8 mouse cellular contexts compared by ENCODE assay signal in the genomic region with DNA sequence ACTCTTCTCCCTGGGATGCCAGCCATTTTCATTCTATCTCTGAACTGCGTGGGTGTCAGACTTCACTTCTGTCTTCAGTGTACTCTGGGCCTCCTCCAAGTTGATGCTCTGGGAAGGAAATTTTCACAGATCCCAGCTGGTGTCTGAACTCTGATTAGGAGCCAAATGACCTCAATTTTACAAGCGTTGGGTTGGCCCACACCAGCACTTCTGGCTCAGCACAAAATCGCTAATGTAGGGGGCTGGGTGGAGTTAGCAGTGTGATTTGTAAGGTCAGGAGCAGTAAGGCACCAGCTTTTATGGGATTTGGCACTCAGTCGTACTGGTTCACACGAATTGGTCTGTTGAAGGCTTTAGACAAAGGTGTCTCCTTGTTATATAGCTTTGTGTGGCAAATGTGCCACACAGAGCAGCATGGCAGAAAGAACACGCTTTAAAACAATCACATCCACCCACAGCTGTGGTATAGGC.
A peak's percentile ranks its signal among the peaks of the same experiment; 100 is the strongest.
DNase-seq lines count a peak whose midpoint lies in the region; ATAC-seq and TF ChIP-seq lines count a peak whose summit lies in the region.

No protein-coding gene starts in this region.

- ATAC-seq in kidney, embryonic 14.5 days (ENCODE audit: low FRiP score, low TSS enrichment): peak; percentile 81; the same call in 1 of the 2 replicates
- peak; percentile 69; the same call in 1 of the 2 replicates for ATAC-seq in neural tube, embryonic 14.5 days (ENCODE audit: low read depth)

- no peak for TF ChIP-seq POLR2A in brain, embryonic 14.5 days (IDR thresholded peaks at IDR 0.05; ENCODE audit: borderline replicate concordance, extremely low read depth, insufficient read depth, insufficient read length, poor library complexity, severe bottlenecking)

- intact Hi-C loops in gastrocnemius, postnatal 14 days (cut with DNase I; ENCODE audit: low total_unique reads): no loop called here

- no peaks in the 10 kb centered on the region for H3K4me1 ChIP-seq in kidney, embryonic 14.5 days (ENCODE audit: control insufficient read depth, insufficient read depth, low read length)
- H3K4me1 ChIP-seq in neural tube, embryonic 14.5 days (ENCODE audit: control insufficient read depth, insufficient read depth, low read length): no peaks in the 10 kb centered on the region

- no peak overlapping the region for H3K4me2 ChIP-seq in kidney, embryonic 14.5 days (replicated peaks; ENCODE audit: low read depth, low read length)
- no peak overlapping the region for H3K4me2 ChIP-seq in neural tube, embryonic 14.5 days (ENCODE audit: low read depth, low read length)

- TF ChIP-seq CTCF in brain, embryonic 14.5 days (IDR thresholded peaks at IDR 0.05; ENCODE audit: borderline replicate concordance, extremely low read depth, insufficient read depth, insufficient read length): no peak

- H3K36me3 ChIP-seq in kidney, embryonic 14.5 days (ENCODE audit: control insufficient read depth, insufficient read depth, low read length): no peaks in the 10 kb centered on the region
- no peaks in the 10 kb centered on the region for H3K36me3 ChIP-seq in neural tube, embryonic 14.5 days (ENCODE audit: control insufficient read depth, insufficient read depth, low read length)

- WGBS in kidney, embryonic 14.5 days: 17% methylated on average over 6 of the region's 6 CpGs
- WGBS in neural tube, embryonic 14.5 days: 32% methylated on average over 6 of the region's 6 CpGs

- DNase-seq in adrenal gland, adult (ENCODE audit: inconsistent age in 2 of 2, low spot score in 1 of 2): peak; percentile 15 to 39
- DNase-seq in adrenal gland, postnatal 4 days (ENCODE audit: low spot score in 2 of 2): no peak
- peak; percentile 87 for DNase-seq in brain, embryonic 14.5 days (ENCODE audit: low read depth)
- peak; percentile 56 for DNase-seq in gastrocnemius, postnatal 14 days
- DNase-seq in layer of hippocampus, adult 8-10 months (ENCODE audit: low spot score in 2 of 2): no peak
- no peak for DNase-seq in left cerebral cortex, adult 9 months (ENCODE audit: low spot score in 2 of 2)

- H3K9me3 ChIP-seq in kidney, embryonic 14.5 days (ENCODE audit: control insufficient read depth, low read length): no peaks in the 10 kb centered on the region
- H3K9me3 ChIP-seq in neural tube, embryonic 14.5 days (ENCODE audit: control insufficient read depth, low read length): no peaks in the 10 kb centered on the region

- no peaks in the 10 kb centered on the region for H3K27me3 ChIP-seq in kidney, embryonic 14.5 days (ENCODE audit: control insufficient read depth, insufficient read depth, low read length)
- no peaks in the 10 kb centered on the region for H3K27me3 ChIP-seq in neural tube, embryonic 14.5 days (ENCODE audit: control insufficient read depth, insufficient read depth, low read length)

- H3K9ac ChIP-seq in kidney, embryonic 14.5 days (ENCODE audit: low read depth, low read length): no peak overlapping the region
- H3K9ac ChIP-seq in neural tube, embryonic 14.5 days (replicated peaks; ENCODE audit: low read depth, low read length): no peak overlapping the region

- no peak overlapping the region for H3K4me3 ChIP-seq in kidney, embryonic 14.5 days (ENCODE audit: low read length)
- H3K4me3 ChIP-seq in neural tube, embryonic 14.5 days (ENCODE audit: low read depth, low read length): no peak overlapping the region

- H3K27ac ChIP-seq in kidney, embryonic 14.5 days (ENCODE audit: low read depth, low read length): peak overlapping the region; percentile 74; the same call in 1 of the 2 replicates
- H3K27ac ChIP-seq in neural tube, embryonic 14.5 days (ENCODE audit: low read depth, low read length): no peak overlapping the region

Comparison
In these comparisons a context has a peak if more than half of its experiments do, and no peak if none do; other contexts are left out.
1. DNase-seq: peak in adrenal gland, adult (2 of 2), brain, embryonic 14.5 days (single experiment) and gastrocnemius, postnatal 14 days (single experiment); none in adrenal gland, postnatal 4 days (0 of 2), layer of hippocampus, adult 8-10 months (0 of 2) and left cerebral cortex, adult 9 months (0 of 2).